Mouse (Mus musculus) lung, embryonic 16.5 days (tissue): ENCODE data around the gene Tmem175. TPM values are rescaled to one million over a fixed set of nuclear protein-coding genes. Genes with fewer than 3 reads are reported as not detected.

ENCODE experiments used
- ATAC-seq: fragments of 200-750 bp; cut with Nextera tagmentation; 2 replicates; pipeline ENCODE4 v1.8.0; 2017; ENCODE audit warnings: low read depth, mild to moderate bottlenecking, moderate library complexity
- H3K27ac ChIP-seq: fragments of 300-500 bp; sonication (generic); 2 replicates; pipeline ENCODE4 v1.5.1; 2014; ENCODE audit warnings: mild to moderate bottlenecking, control low read depth, low read length
- H3K27me3 ChIP-seq: fragments of 300-500 bp; sonication (generic); 2 replicates; pipeline ENCODE4 v1.6.1; 2014; ENCODE audit warnings: low read depth, low read length, mixed read lengths; ENCODE audit not compliant: control insufficient read depth, insufficient read depth
- H3K36me3 ChIP-seq: fragments of 300-500 bp; sonication (generic); 2 replicates; pipeline ENCODE4 v1.6.1; 2014; ENCODE audit warnings: low read length; ENCODE audit not compliant: control insufficient read depth, insufficient read depth
- H3K4me1 ChIP-seq: fragments of 300-500 bp; sonication (generic); replicated peaks from 2 replicates; pipeline ENCODE4 v1.6.1; 2014; ENCODE audit warnings: low read length, mixed read lengths; ENCODE audit not compliant: control insufficient read depth, insufficient read depth
- H3K4me2 ChIP-seq: fragments of 300-500 bp; sonication (generic); 2 replicates; pipeline ENCODE4 v1.6.1; 2014; ENCODE audit warnings: low read depth, low read length, control low read depth
- H3K4me3 ChIP-seq: fragments of 300-500 bp; sonication (generic); 2 replicates; pipeline ENCODE4 v1.5.1; 2014; ENCODE audit warnings: mild to moderate bottlenecking, low read length, control low read depth
- H3K9ac ChIP-seq: fragments of 300-500 bp; sonication (generic); 2 replicates; pipeline ENCODE4 v1.6.1; 2014; ENCODE audit warnings: low read length, control low read depth
- H3K9me3 ChIP-seq: fragments of 300-500 bp; sonication (generic); 2 replicates; pipeline ENCODE4 v1.6.1; 2016; ENCODE audit warnings: low read length; ENCODE audit not compliant: control insufficient read depth
- WGBS: fragments of 180-500 bp; shearing (Covaris S2); extraction: QIAGEN DNeasy Blood & Tissue Kit; methylation state at CpG from one replicate; pipeline ENCODE4 v1.1.7; 2014; 5-methylcytosine and 5-hydroxymethylcytosine counted together
- polyA plus RNA-seq: library from polyadenylated mRNA; unstranded; fragments of >200 nt; fragmentation: Nextera tagmentation; extraction: Ambion mirVana; gene quantifications from 2 replicates; pipeline ENCODE4 v1.2.1, GENCODE M21; 2015

Gene Tmem175
- 30.0 and 30.8 TPM in 2 replicates for polyA plus RNA-seq

DNA sequence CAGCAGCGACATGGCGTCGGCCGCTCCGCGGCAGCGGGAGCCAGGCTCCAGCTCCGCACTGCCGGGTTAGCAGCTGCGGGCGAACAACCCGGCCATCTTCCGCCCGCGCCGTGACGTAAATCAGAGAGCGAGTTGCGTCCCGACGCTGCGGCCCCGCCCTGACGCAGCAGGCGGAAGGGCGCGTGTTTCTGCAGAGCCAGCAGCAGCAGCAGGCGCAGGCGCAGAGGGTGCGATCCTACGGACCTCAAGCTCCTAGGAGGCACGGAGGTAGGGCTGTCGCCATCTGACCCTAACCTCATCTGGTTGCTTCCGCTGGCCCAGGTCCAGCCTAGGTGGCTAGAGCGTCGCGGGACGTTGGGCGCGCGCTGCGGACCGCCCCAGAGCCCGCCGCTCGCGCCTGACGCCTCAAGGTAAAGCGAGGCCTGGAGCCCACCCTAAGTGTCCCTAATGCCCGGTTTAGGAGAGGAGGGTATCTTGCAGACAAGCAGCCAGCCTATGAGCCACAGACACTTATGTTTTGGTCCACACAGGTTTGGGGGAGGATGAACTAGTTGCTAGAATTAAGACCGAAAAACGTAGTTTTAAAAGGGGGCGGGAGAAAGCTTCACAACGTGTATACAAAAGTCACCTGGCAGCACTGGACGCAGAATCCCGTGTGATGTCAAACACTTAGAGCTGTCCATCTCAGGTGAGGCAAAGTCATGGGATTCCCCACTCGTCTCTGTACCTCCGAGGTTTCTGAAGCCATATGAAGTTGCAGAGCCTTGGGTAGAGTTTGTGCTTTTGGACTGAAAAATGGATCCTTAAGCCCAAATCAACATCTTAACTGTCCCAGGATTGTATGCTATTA lies at the start of gene Tmem175, which contains the start of gene Gak:
Gene Tmem175 (plus strand): TSS at position 137 of the 850 bp plus-strand sequence.
Gene Gak (minus strand): TSS at position 122 of the 850 bp plus-strand sequence.
- Histone ChIP-seq H3K4me3 (peak within 1 kb of the TSS; percentile 98), H3K4me2 (peak within 1 kb of the TSS; percentile 95), H3K4me1 (peaks cover 13% of the 10 kb centered on the region), H3K9me3 (no peaks in the 10 kb centered on the region), H3K9ac (peak within 1 kb of the TSS; percentile 98), H3K27me3 (no peaks in the 10 kb centered on the region), H3K27ac (peak within 1 kb of the TSS; percentile 88), H3K36me3 (no peaks in the 10 kb centered on the region)
- under 1% methylated on average over 58 of the region's 58 CpGs for WGBS
- peak; percentile 98 for ATAC-seq

DNA sequence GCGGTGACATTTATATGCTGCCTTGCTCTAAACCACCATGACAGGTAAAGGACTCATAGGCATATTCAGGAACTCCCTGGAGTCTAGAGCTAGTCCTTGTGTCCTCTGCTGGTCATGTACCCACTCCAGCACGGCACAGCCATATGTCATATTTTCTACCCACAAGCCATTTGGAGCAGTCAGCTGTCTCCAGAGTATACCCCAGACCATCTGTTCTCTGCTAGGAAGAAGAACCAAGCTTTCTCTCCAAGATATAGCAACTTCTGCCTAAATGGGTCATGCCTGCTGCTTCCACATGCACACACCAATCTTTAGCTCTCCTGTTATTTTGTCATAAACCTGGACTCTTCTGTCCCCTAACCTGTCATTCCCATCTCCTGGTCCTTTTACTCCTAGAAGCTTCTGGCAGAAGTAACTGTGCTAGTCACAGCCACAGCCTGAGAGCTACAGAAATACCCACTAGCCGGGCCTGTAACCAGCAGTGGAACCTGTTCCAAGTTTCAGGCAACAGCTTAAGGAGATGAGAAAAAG lies 48.1 kb upstream of the Tmem175 start:
- Histone ChIP-seq H3K4me3 (no peak overlapping the region), H3K9ac (no peak overlapping the region), H3K4me2 (no peak overlapping the region), H3K27ac (no peak overlapping the region), H3K9me3 (no peaks in the 10 kb centered on the region), H3K36me3 (peaks cover 36% of the 10 kb centered on the region), H3K4me1 (no peaks in the 10 kb centered on the region), H3K27me3 (no peaks in the 10 kb centered on the region)
- ATAC-seq = no peak
- WGBS = 81% methylated on average over 3 of the region's 3 CpGs

DNA sequence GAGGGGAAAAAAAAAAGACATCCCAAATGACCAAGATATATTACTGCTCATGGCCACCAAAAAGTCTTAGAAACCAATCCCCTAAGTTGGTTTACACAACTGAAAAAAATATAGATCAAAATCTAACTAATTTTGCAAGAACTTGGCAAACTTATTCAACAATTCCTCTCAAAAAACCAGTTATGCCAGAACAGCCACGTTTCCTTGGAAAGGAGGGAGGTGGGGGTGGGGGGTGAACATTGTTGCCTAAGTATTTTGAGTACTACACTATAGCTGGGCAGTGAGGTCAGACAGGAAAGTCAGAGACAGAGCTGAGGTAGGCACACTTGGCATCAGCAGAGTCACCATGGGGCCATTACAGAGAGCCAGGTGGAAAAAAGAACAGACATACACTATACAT lies 29.6 kb upstream of the Tmem175 start:
- Histone ChIP-seq H3K4me3 (no peak overlapping the region), H3K4me2 (no peak overlapping the region), H3K9ac (no peak overlapping the region), H3K36me3 (peaks cover 55% of the 10 kb centered on the region), H3K4me1 (no peaks in the 10 kb centered on the region), H3K9me3 (no peaks in the 10 kb centered on the region), H3K27me3 (no peaks in the 10 kb centered on the region), H3K27ac (peak overlapping the region; percentile 43)
- WGBS = 38% methylated on average over 1 of the region's 1 CpGs
- ATAC-seq = peak; percentile 88

DNA sequence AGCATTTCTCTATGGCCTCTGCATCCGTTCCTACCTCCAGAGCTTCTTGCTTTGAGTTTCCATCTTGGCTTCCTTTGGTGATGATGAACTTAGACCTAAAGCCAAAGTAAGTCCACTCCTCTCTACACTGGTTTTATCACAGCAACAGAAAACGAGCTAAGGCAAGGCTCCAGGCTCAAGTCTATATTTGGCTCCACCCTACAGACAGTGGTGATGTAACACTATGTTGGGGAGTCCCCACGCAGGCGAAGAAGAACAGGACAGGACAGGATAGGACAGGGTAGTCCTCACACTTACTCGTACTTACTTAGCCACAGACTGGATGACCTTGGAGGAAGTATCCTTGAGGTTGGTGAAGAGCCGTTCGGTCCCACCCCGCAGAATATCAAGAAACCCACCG lies 27.0 kb upstream of the Tmem175 start:
- Histone ChIP-seq H3K9me3 (no peaks in the 10 kb centered on the region), H3K9ac (no peak overlapping the region), H3K36me3 (peaks cover 61% of the 10 kb centered on the region), H3K27me3 (no peaks in the 10 kb centered on the region), H3K4me3 (no peak overlapping the region), H3K4me2 (no peak overlapping the region), H3K27ac (no peak overlapping the region), H3K4me1 (no peaks in the 10 kb centered on the region)
- no peak for ATAC-seq
- 88% methylated on average over 9 of the region's 9 CpGs for WGBS

DNA sequence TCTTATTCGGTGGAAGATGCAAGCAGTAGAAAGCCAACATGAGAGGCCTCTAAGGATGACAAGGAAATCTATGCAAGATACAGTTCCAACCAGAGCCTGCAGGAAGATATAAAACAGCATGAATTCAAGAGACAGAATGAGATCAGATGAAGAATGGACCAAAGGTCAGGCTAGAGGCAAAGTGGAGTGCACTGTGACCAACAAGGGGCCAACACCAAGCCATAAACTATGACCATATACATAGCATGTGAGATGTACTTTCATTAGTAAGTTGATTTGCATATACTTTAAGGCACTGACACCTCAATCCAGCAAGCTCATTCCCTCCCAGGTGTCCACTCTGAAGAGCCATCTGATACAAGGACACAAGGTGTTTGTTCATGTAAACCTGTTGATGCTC lies 19.1 kb upstream of the Tmem175 start:
- Histone ChIP-seq H3K4me1 (no peaks in the 10 kb centered on the region), H3K36me3 (peaks cover 53% of the 10 kb centered on the region), H3K9ac (no peak overlapping the region), H3K4me3 (no peak overlapping the region), H3K4me2 (no peak overlapping the region), H3K27me3 (no peaks in the 10 kb centered on the region), H3K27ac (no peak overlapping the region), H3K9me3 (no peaks in the 10 kb centered on the region)
- ATAC-seq = no peak
- WGBS = 91% methylated on average over 1 of the region's 1 CpGs

DNA sequence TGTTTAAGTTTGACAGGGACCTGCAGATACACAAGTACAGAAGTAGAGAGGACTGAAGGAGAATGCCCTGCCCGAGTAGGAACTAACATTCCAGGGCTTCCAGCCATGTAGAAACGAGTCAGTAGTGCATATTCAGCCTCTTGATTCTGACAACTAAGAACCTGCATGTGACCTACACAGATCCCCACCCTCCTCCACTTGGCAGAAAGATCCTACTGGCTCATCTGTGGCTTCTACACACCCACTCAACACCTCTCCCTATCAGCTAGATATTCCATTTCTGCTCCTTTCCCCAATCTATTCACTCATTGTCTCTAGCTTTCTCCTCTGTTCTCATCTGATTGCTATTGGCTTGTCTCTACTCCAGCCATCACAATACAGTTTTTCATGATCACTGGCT lies 7.7 kb upstream of the Tmem175 start:
- Histone ChIP-seq H3K4me2 (no peak overlapping the region), H3K4me3 (no peak overlapping the region), H3K9ac (no peak overlapping the region), H3K27me3 (no peaks in the 10 kb centered on the region), H3K4me1 (no peaks in the 10 kb centered on the region), H3K9me3 (no peaks in the 10 kb centered on the region), H3K27ac (no peak overlapping the region), H3K36me3 (peaks cover 31% of the 10 kb centered on the region)
- ATAC-seq = no peak
- WGBS = 55% methylated on average over 2 of the region's 2 CpGs

DNA sequence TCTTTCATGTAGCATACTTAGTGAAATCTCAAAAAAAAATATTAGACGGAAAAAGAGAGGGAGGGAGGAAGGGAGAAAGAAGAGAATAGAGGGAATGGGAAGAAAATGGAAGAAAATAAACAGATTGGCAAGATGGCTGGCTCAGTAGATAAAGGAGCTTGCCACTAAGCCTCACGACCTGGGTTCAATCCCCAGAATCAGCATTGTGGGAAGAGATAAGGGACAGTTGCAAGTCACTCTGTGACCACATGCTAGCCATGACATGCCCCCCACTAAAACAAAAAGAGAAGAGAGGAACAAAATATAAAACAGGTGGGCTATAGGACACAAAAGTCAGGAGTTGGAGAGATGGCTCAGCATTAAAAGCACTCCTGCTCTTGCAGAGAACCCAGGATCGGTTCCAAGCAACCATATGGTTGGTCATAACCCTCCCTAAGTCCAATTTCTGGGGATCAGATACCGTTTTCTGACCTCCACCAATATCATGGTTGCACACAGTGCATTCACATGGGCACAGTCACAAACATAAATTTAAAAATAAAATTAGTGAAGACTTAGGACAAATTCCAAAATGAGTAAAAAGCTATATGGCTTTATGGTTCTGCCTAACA lies 3.4 kb upstream of the Tmem175 start:
- Histone ChIP-seq H3K27ac (no peak overlapping the region), H3K4me3 (no peak overlapping the region), H3K9ac (no peak overlapping the region), H3K9me3 (no peaks in the 10 kb centered on the region), H3K4me1 (peaks cover 13% of the 10 kb centered on the region), H3K4me2 (no peak overlapping the region), H3K27me3 (no peaks in the 10 kb centered on the region), H3K36me3 (peaks cover 21% of the 10 kb centered on the region)
- no peak for ATAC-seq
- 75% methylated on average over 4 of the region's 4 CpGs for WGBS

DNA sequence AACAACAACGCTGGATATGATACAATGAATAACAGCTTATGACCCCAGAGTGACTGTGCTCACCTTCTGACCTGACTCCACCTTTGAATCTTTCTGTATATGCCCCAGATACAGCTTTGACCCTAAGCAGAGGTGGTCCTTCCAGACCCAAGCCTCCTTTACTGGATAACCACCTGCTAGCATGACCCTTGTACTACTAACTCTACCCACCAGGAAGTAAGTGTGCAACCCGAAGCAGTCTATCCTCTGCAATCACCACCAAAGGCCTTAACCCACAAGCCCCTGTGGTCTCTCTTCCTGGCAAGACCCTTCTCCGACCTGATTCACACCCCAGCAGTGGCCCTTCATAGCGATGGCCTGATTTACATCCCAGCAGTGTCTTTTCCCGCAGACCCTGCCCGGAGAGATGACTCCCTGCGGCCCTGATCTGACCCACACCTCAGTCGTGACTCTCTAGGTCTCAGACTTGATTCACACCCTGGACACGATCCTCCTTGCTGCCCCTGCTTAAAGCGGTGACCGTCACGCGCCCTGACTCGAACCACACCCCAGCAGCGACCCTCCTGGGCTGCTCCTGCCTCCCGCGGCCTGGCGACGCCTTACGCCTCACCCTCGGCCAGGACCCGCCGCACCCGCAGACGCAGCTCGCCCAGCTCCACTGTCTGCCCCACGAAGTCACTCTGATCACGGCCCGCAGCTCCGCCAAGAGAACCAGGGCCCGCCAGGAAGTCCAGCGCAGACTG lies 508 bp upstream of the Tmem175 start:
- peak; percentile 83 for ATAC-seq
- Histone ChIP-seq H3K4me3 (peak overlapping the region; percentile 98), H3K4me2 (peak overlapping the region; percentile 95), H3K9me3 (no peaks in the 10 kb centered on the region), H3K36me3 (peaks cover 7% of the 10 kb centered on the region), H3K9ac (peak overlapping the region; percentile 98), H3K27me3 (no peaks in the 10 kb centered on the region), H3K4me1 (peaks cover 13% of the 10 kb centered on the region), H3K27ac (peak overlapping the region; percentile 88)
- 1% methylated on average over 32 of the region's 32 CpGs for WGBS

DNA sequence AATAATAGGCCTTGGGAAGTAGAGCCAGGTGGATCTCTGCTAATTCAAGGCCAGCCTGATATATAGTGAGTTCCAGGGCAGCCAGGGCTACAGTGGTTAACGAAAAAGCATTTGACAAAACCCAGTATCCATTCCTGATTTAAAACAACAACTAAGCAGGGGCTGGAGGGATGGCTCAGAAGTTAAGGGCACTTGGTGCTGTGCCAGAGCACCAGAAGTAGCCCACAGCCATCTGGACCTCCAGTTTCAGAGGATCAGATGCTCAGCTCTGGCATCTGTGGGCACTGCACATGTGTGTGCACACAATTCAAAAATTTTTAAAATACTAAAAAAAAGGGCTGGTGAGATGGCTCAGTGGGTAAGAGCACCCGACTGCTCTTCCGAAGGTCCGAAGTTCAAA lies 4.1 kb downstream of the Tmem175 start:
- H3K9ac ChIP-seq = no peak overlapping the region
- no peak overlapping the region for H3K4me2 ChIP-seq
- H3K27me3 ChIP-seq = no peaks in the 10 kb centered on the region
- no peak overlapping the region for H3K27ac ChIP-seq
- no peaks in the 10 kb centered on the region for H3K9me3 ChIP-seq
- H3K4me1 ChIP-seq = peaks cover 2% of the 10 kb centered on the region
- H3K4me3 ChIP-seq = no peak overlapping the region
- no peaks in the 10 kb centered on the region for H3K36me3 ChIP-seq
- ATAC-seq = no peak
- 83% methylated on average over 4 of the region's 4 CpGs for WGBS
